Mouse (Mus musculus) bone marrow macrophage, adult 2 months (primary cell): Measurements from ENCODE around the gene Olfr702.

Experiments
- CTCF ChIP-seq: IDR thresholded peaks from 2 replicates; pipeline ENCODE4 v1.5.1; 2012; ENCODE audit warnings: low read depth, mild to moderate bottlenecking, low read length, moderate library complexity
- POLR2A ChIP-seq: IDR thresholded peaks from 2 replicates; pipeline ENCODE4 v1.6.1; 2012; ENCODE audit warnings: mild to moderate bottlenecking, low read depth, low read length, borderline replicate concordance

- no peak for TF ChIP-seq CTCF
- no peak for TF ChIP-seq POLR2A
These were observed at the start of gene Olfr702 for GRCm38 (mm10) chr7:106833793-106834192.
